Mouse (Mus musculus): ENCODE data around the gene Rhox2a.
"Not testable (repeated sequence)": the region's sequence is repeated elsewhere in the genome, so short reads cannot be mapped to it uniquely, and the experiment has no call there.

Gene Rhox2a

GRCm38 (mm10) chrX:37244676-37245075, at the start of gene Rhox2a:
Gene Rhox2a (plus strand): TSS chrX:37244976.
- not testable (repeated sequence) for DNase-seq (ENCODE audit: low spot score)

GRCm38 (mm10) chrX:37198676-37199075, 46.1 kb upstream of the Rhox2a start:
- no peak for DNase-seq (ENCODE audit: low spot score)

DNA sequence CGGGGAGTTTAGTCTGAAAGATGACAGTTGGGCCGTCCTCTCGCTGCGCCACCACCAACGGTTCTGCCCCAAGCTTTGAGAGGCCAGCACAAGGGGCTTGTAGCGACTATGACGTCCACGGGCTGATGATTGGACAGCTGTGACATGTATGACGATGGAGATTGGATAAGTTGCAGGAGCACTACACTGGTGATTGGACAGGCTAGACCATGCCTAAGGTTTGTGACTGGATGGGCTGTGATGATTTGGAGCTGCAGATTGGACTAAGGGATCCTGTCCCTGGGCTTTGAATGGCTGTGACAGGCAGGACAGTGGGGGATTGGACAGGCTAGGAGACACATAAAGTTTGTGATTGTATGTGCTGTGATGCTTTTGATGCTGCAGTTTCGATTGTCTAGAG, 33.8 kb upstream of the Rhox2a start, which contains the start of gene Gm9:
Gene Gm9 (minus strand): TSS at position 101 of the 400 bp plus-strand sequence.
- DNase-seq (ENCODE audit: low spot score) = no peak

GRCm38 (mm10) chrX:37222158-37222557, 22.6 kb upstream of the Rhox2a start, which contains the start of gene Rhox1:
Gene Rhox1 (minus strand): TSS chrX:37222258.
- DNase-seq (ENCODE audit: low spot score) = not testable (repeated sequence)

- DNase-seq (ENCODE audit: low spot score) = not testable (repeated sequence)
These were observed 4.8 kb downstream of the Rhox2a start, which contains the start of gene Rhox3a for GRCm38 (mm10) chrX:37249619-37250018. Gene Rhox3a (plus strand): TSS chrX:37249919.

GRCm38 (mm10) chrX:37265038-37265437, 20.3 kb downstream of the Rhox2a start, which contains the start of gene Rhox4a:
Gene Rhox4a (plus strand): TSS chrX:37265338.
- not testable (repeated sequence) for DNase-seq (ENCODE audit: low spot score)

Measured in layer of hippocampus, adult 11-12 months (tissue).